Mouse (Mus musculus) kidney, embryonic 14.5 days (tissue): Measurements from ENCODE around the gene Pde10a. TPM values are rescaled to one million over a fixed set of nuclear protein-coding genes. Genes with fewer than 3 reads are reported as not detected.

ENCODE experiments used
- ATAC-seq: fragments of 200-750 bp; cut with Nextera tagmentation; 2 replicates; pipeline ENCODE4 v1.8.0; 2017; ENCODE audit warnings: moderate number of reproducible peaks, mild to moderate bottlenecking, moderate TSS enrichment, moderate library complexity; ENCODE audit not compliant: low FRiP score, low TSS enrichment
- H3K27ac ChIP-seq: fragments of 300-500 bp; sonication (generic); 2 replicates; pipeline ENCODE4 v1.5.1; 2014; ENCODE audit warnings: low read depth, mild to moderate bottlenecking, low read length, moderate library complexity, mixed read lengths
- H3K27me3 ChIP-seq: fragments of 300-500 bp; sonication (generic); 2 replicates; pipeline ENCODE4 v1.6.1; 2014; ENCODE audit warnings: mild to moderate bottlenecking, low read length; ENCODE audit not compliant: control insufficient read depth, insufficient read depth
- H3K36me3 ChIP-seq: fragments of 300-500 bp; sonication (generic); 2 replicates; pipeline ENCODE4 v1.6.1; 2014; ENCODE audit warnings: low read length, mixed read lengths; ENCODE audit not compliant: control insufficient read depth, insufficient read depth
- H3K4me1 ChIP-seq: fragments of 300-500 bp; sonication (generic); 2 replicates; pipeline ENCODE4 v1.6.1; 2014; ENCODE audit warnings: low read length, mixed read lengths; ENCODE audit not compliant: control insufficient read depth, insufficient read depth
- H3K4me2 ChIP-seq: fragments of 300-500 bp; sonication (generic); replicated peaks from 2 replicates; pipeline ENCODE4 v1.6.1; 2014; ENCODE audit warnings: low read depth, mild to moderate bottlenecking, low read length
- H3K4me3 ChIP-seq: fragments of 300-500 bp; sonication (generic); 2 replicates; pipeline ENCODE4 v1.5.1; 2014; ENCODE audit warnings: mild to moderate bottlenecking, low read length
- H3K9ac ChIP-seq: fragments of 300-500 bp; sonication (generic); 2 replicates; pipeline ENCODE4 v1.6.1; 2014; ENCODE audit warnings: low read depth, mild to moderate bottlenecking, low read length, moderate library complexity
- H3K9me3 ChIP-seq: fragments of 300-500 bp; sonication (generic); 2 replicates; pipeline ENCODE4 v1.6.1; 2016; ENCODE audit warnings: low read length; ENCODE audit not compliant: control insufficient read depth
- WGBS: fragments of 180-500 bp; shearing (Covaris S2); extraction: QIAGEN DNeasy Blood & Tissue Kit; methylation state at CpG from one replicate; pipeline ENCODE4 v1.1.7; 2014; 5-methylcytosine and 5-hydroxymethylcytosine counted together
- polyA plus RNA-seq: library from polyadenylated mRNA; unstranded; fragments of >200 nt; fragmentation: Nextera tagmentation; extraction: Ambion mirVana; gene quantifications from 2 replicates; pipeline ENCODE4 v1.2.1, GENCODE M21; 2014

The Pde10a gene
- polyA plus RNA-seq, 1 experiment from 2014 or later: 2.3 TPM

- no peaks in the 10 kb centered on the region for H3K36me3 ChIP-seq
- no peak overlapping the region for H3K27ac ChIP-seq
- H3K4me1 ChIP-seq: no peaks in the 10 kb centered on the region
- ATAC-seq: no peak
- no peak overlapping the region for H3K4me2 ChIP-seq
- H3K27me3 ChIP-seq: 0 out of 2 replicates have a peak, but pooled peaks cover 2% of the 10 kb centered on the region
- no peak overlapping the region for H3K9ac ChIP-seq
- WGBS: 68% methylated on average over 8 of the region's 8 CpGs
- no peaks in the 10 kb centered on the region for H3K9me3 ChIP-seq
- H3K4me3 ChIP-seq: no peak overlapping the region
Measured at GRCm38 (mm10) chr17:8898221-8898620, 373.0 kb downstream of the Pde10a start.

DNA sequence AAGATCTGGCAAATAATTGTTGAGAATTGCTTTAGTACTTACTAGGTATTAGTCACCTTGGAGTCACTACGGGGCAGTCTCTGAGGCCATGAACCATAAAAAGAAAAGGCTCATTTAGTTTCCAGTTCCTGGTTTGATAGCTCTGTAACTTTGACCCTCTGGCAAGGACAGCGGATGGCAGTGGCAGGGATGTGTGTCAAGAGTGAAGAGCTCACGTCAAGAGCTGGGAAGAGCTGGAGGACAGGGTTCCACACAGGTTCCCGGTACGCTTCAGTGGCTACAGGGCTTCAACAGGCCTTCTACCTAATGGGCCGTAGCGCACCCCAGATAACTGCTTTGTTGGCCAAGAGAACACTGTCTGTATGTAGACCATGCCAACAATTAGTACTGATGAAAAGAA is 374.0 kb downstream of the Pde10a start:
- H3K4me3 ChIP-seq: no peak overlapping the region
- H3K9ac ChIP-seq: no peak overlapping the region
- peak; percentile 52; the same call in 1 of the 2 replicates for ATAC-seq
- no peaks in the 10 kb centered on the region for H3K36me3 ChIP-seq
- H3K27me3 ChIP-seq: 0 out of 2 replicates have a peak, but pooled peaks cover 2% of the 10 kb centered on the region
- H3K4me1 ChIP-seq: no peaks in the 10 kb centered on the region
- 40% methylated on average over 7 of the region's 7 CpGs for WGBS
- no peaks in the 10 kb centered on the region for H3K9me3 ChIP-seq
- H3K4me2 ChIP-seq: no peak overlapping the region
- no peak overlapping the region for H3K27ac ChIP-seq

- Histone ChIP-seq H3K36me3 (no peaks in the 10 kb centered on the region), H3K4me1 (no peaks in the 10 kb centered on the region), H3K4me2 (no peak overlapping the region), H3K27ac (no peak overlapping the region), H3K9me3 (no peaks in the 10 kb centered on the region), H3K27me3 (no peaks in the 10 kb centered on the region), H3K4me3 (no peak overlapping the region), H3K9ac (no peak overlapping the region)
- WGBS: 95% methylated on average over 5 of the region's 5 CpGs
- no peak for ATAC-seq
Measured at GRCm38 (mm10) chr17:8903555-8904283, 378.5 kb downstream of the Pde10a start.

DNA sequence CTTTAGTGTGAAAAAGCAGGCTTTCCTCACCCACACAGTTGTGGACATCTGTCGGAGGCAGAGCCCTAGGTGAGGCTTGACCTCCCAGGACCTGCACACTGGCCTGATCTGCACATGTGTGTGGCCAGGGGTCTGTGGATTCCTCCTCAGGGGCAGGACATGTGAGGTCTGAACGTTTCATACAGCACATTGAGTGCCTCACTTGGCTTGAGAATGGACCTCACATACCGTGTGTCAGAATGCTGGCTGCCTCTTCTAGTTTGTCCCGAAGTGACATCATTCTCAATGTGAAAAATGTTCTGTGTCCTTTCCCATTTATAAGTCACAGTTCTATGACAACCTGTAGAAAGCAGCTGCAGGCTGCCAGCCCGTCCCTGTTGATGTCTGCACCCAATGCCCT is 385.4 kb downstream of the Pde10a start:
- no peak for ATAC-seq
- H3K9ac ChIP-seq: no peak overlapping the region
- H3K4me2 ChIP-seq: no peak overlapping the region
- H3K27ac ChIP-seq: no peak overlapping the region
- no peaks in the 10 kb centered on the region for H3K27me3 ChIP-seq
- no peaks in the 10 kb centered on the region for H3K4me1 ChIP-seq
- H3K4me3 ChIP-seq: no peak overlapping the region
- H3K36me3 ChIP-seq: no peaks in the 10 kb centered on the region
- H3K9me3 ChIP-seq: no peaks in the 10 kb centered on the region
- WGBS: 69% methylated on average over 5 of the region's 5 CpGs

DNA sequence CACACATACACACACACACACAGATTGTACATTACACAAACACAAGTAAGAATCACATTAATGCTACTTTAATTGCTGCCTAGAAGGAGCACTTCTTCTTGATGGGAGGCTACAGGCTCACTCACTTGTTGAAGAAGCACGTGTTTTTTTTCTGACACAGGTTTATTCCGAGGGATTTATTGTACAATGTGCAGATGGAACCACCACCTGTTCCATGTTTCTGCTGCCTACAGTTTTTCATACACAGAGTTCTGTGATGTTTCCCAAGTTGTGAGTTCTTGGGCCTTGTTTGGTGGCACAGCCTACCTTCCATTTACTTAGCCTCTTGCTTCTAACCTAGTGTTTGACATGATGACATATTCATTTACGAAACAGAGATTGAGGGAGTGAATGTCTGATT is 387.8 kb downstream of the Pde10a start:
- no peaks in the 10 kb centered on the region for H3K27me3 ChIP-seq
- no peak overlapping the region for H3K27ac ChIP-seq
- H3K9me3 ChIP-seq: no peaks in the 10 kb centered on the region
- H3K4me3 ChIP-seq: no peak overlapping the region
- H3K36me3 ChIP-seq: no peaks in the 10 kb centered on the region
- no peak overlapping the region for H3K9ac ChIP-seq
- WGBS: 85% methylated on average over 3 of the region's 3 CpGs
- ATAC-seq: no peak
- no peak overlapping the region for H3K4me2 ChIP-seq
- no peaks in the 10 kb centered on the region for H3K4me1 ChIP-seq

DNA sequence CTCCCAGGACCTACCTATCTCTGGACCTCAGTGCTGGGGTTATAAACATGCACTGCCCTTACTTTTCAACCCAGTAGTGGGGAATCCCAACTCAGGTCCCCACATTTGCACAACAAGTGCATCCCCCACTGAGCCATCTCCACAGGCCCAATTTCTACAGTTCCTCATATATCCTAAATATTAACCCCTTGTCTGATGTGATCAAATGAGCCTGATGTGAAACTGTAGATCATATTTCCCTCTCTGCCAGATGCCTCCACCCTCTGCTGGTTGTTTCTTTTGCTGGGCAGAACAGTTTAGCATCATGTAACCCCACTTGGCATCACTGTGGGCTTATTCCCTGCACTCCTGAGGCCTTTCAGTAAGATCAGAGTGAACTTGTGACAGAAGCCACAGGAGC is 390.5 kb downstream of the Pde10a start:
- Histone ChIP-seq H3K27me3 (no peaks in the 10 kb centered on the region), H3K36me3 (no peaks in the 10 kb centered on the region), H3K4me3 (no peak overlapping the region), H3K9me3 (no peaks in the 10 kb centered on the region), H3K4me2 (no peak overlapping the region), H3K4me1 (no peaks in the 10 kb centered on the region), H3K9ac (no peak overlapping the region), H3K27ac (no peak overlapping the region)
- ATAC-seq: no peak

DNA sequence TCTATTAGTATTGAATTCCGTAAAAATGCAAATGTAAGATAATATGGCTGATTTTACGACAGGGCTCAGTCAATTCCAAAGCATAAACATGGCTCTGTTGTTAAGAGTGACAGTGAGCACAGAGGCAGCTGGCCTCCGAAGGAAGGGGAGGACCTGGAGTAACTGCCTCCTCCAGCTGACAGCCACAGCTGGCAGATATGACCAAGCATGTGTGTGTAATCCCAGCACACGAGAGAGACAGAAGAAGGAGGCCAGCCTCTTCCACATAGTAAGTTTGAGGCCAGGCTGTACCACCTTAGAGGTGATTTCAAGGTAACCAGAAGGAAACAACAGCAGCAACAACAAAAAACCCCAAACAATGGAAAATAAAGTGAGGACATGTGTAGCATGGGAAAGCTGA is 397.9 kb downstream of the Pde10a start:
- Histone ChIP-seq H3K9me3 (no peaks in the 10 kb centered on the region), H3K4me3 (no peak overlapping the region), H3K27ac (no peak overlapping the region), H3K4me2 (no peak overlapping the region), H3K9ac (no peak overlapping the region), H3K36me3 (no peaks in the 10 kb centered on the region), H3K27me3 (no peaks in the 10 kb centered on the region; the same call in 1 of the 2 replicates), H3K4me1 (no peaks in the 10 kb centered on the region)
- no peak for ATAC-seq
- WGBS: 19% methylated on average over 4 of the region's 4 CpGs

DNA sequence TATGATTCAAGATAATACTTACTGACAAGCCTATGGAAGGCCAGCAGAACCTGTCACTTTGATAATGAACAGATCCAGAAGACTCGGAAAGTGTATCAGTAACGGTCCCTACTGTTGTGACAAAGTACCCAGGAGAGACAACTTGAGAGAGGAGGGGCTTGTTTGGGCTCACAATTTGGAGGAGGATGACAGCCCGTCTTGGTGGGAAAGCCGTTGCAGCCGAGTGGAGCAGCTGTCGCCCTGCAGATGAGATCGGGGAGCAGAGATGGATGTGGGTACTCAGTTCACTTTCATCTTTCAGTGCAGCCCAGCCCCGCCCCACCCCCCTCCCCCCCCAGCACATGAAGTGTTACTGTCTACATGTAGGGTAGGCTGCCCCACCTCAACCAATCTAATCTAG is 398.6 kb downstream of the Pde10a start:
- Histone ChIP-seq H3K27ac (no peak overlapping the region), H3K27me3 (no peaks in the 10 kb centered on the region; the same call in 1 of the 2 replicates), H3K4me3 (no peak overlapping the region), H3K4me1 (no peaks in the 10 kb centered on the region), H3K36me3 (no peaks in the 10 kb centered on the region), H3K9ac (no peak overlapping the region), H3K9me3 (no peaks in the 10 kb centered on the region), H3K4me2 (no peak overlapping the region)
- WGBS: 41% methylated on average over 8 of the region's 8 CpGs
- no peak for ATAC-seq

DNA sequence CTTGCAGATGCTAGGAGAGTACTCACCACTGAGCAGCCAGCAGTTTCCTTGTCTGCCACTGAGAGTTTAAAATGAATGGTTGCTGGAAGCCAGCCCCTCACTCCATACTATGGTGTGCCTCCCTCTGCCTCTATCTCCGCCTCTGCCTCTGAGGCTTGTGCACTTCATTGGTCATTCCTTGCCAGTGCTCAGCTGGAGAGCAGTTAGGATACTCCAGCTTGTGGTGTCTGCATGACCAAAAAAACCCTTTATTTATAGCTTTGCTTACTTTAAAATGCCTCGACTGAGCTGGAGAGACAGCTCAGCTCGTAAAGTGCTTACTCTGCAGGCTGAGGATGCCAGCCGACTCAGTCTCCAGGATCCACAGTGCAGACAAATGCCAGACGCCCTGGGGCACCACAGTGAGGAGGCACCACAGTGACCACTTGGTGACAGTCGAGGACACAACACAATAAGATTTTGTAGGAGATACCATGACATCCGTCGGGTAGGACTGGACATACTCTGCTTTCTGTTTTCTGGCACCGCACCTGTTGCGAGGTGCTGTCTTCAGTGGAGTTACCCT is 400.7 kb downstream of the Pde10a start:
- ATAC-seq: no peak
- H3K36me3 ChIP-seq: no peaks in the 10 kb centered on the region
- H3K9me3 ChIP-seq: no peaks in the 10 kb centered on the region
- no peaks in the 10 kb centered on the region for H3K4me1 ChIP-seq
- no peak overlapping the region for H3K4me3 ChIP-seq
- H3K9ac ChIP-seq: no peak overlapping the region
- no peak overlapping the region for H3K4me2 ChIP-seq
- WGBS: 59% methylated on average over 10 of the region's 10 CpGs
- H3K27me3 ChIP-seq: peaks cover 3% of the 10 kb centered on the region; the same call in 1 of the 2 replicates
- no peak overlapping the region for H3K27ac ChIP-seq
